Mouse (Mus musculus): Measurements from ENCODE around the gene Syne2. TPM values are rescaled to one million over a fixed set of nuclear protein-coding genes. Genes with fewer than 3 reads are reported as not detected.

Syne2 gene
- total and polyA plus RNA-seq, 3 experiments: 3.9 to 7.5 (median 4.9) TPM

DNA sequence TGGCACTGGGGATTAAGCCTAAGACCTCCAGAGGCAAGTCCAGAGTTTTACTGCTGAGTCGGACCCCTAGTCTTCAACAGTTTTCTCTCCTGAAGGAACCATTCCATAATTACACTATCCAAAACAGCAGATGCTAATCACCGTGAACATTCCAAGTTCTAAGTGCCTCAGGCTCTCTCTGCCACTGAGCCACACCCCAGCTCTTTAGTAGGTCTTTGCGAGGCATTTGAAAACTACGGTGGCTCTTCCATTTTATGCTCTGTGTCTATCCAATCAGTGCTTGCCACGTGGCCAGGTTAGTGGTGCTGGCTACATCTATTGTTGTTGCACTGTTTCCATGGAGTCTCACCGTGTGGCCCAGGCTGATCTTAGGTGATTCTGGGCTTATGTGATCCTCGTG, 68.2 kb downstream of the Syne2 start:
- TF ChIP-seq KAT2A (IDR thresholded peaks at IDR 0.05; ENCODE audit: insufficient replicate concordance, low read length) (no peak), MXI1 (IDR thresholded peaks at IDR 0.05; ENCODE audit: low read depth, low read length) (no peak), BHLHE40 (IDR thresholded peaks at IDR 0.05; ENCODE audit: low read depth, low read length) (no peak), ETS1 (conservative IDR thresholded peaks at IDR 0.05; ENCODE audit: low read depth, low read length) (no peak), SMC3 (IDR thresholded peaks at IDR 0.05; ENCODE audit: low read depth, low read length) (no peak), POLR2AphosphoS2 (IDR thresholded peaks at IDR 0.05; ENCODE audit: low read depth, low read length) (no peak), ZMIZ1 (IDR thresholded peaks at IDR 0.05; ENCODE audit: low read depth, low read length) (no peak), NRF1 (IDR thresholded peaks at IDR 0.05; ENCODE audit: low read depth, low read length) (no peak), MEF2A (IDR thresholded peaks at IDR 0.05; ENCODE audit: borderline replicate concordance, low read depth, low read length) (no peak), USF2 (conservative IDR thresholded peaks at IDR 0.05; ENCODE audit: low read depth, low read length) (no peak), NELFE (IDR thresholded peaks at IDR 0.05; ENCODE audit: low read depth, low read length) (no peak), CTCF (conservative IDR thresholded peaks at IDR 0.05 in 1 of 2, IDR thresholded peaks at IDR 0.05 in 1 of 2; ENCODE audit: low read depth in 2 of 2, low read length in 2 of 2) (no peak), RAD21 (IDR thresholded peaks at IDR 0.05; ENCODE audit: low read depth, low read length) (no peak), SIN3A (IDR thresholded peaks at IDR 0.05; ENCODE audit: low read length) (no peak), ZC3H11A (IDR thresholded peaks at IDR 0.05; ENCODE audit: low read depth, low read length) (no peak), TBP (conservative IDR thresholded peaks at IDR 0.05; ENCODE audit: low read depth, low read length) (no peak), CHD2 (IDR thresholded peaks at IDR 0.05; ENCODE audit: low read length) (no peak), JUND (conservative IDR thresholded peaks at IDR 0.05; ENCODE audit: low read depth, low read length) (no peak), UBTF (IDR thresholded peaks at IDR 0.05; ENCODE audit: low read depth, low read length) (no peak)
- H3K4me3 ChIP-seq (replicated peaks in 1 of 3; ENCODE audit: low read depth in 2 of 3, low read length in 2 of 3, poor library complexity in 1 of 3): no peak overlapping the region
- H3K9ac ChIP-seq (ENCODE audit: insufficient read depth, low read depth): no peak overlapping the region
- no peaks in the 10 kb centered on the region for H3K36me3 ChIP-seq (replicated peaks in 1 of 2; ENCODE audit: control insufficient read depth in 1 of 2, insufficient read depth in 1 of 2, low read length in 1 of 2)
- dilution Hi-C loops (cut with MboI; ENCODE audit: extremely low pct_ligation_motif_present, extremely low pct_unique_long_range_greater_than_20kb, low sequenced_read_pairs) (no loop called here), in situ Hi-C loops (cut with MboI; ENCODE audit: low pct_ligation_motif_present, low pct_unique_long_range_greater_than_20kb, low sequenced_read_pairs) (no loop called here)
- no peak for DNase-seq (ENCODE audit: extremely low read depth)
- H3K4me2 ChIP-seq (ENCODE audit: insufficient read depth, low read depth, poor library complexity, severe bottlenecking): no peak overlapping the region
- no peaks in the 10 kb centered on the region for H3K9me3 ChIP-seq (replicated peaks; ENCODE audit: low read length)
- no peaks in the 10 kb centered on the region for H3K27me3 ChIP-seq (replicated peaks)
- no peaks in the 10 kb centered on the region for H3K4me1 ChIP-seq (ENCODE audit: control insufficient read depth in 1 of 2, insufficient read depth in 2 of 2)
- no peak overlapping the region for H3K27ac ChIP-seq (ENCODE audit: insufficient read depth, low read depth)
- H3K79me2 ChIP-seq (replicated peaks; ENCODE audit: control insufficient read depth, extremely low read depth, insufficient read depth, poor library complexity, severe bottlenecking): no peaks in the 10 kb centered on the region

DNA sequence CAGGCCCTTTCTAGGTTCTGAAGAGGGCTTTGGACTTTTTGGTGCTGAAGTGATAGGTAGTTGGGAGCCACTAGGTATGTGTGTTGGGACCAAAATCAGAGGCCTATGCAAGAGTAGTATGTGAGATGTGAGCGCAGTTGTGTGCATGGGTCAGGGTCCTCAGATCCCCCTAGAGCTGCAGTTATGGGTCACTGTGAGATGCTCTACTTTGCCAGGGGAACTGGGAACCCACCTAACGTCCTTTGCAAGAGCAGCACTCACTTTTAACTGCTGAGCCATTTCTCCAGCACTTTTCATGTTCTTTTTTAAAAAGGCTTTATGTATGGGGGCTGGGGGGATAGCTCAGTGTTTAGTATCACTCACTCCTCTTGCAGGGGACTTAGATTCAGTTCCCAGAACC, 69.0 kb downstream of the Syne2 start:
- H3K27ac ChIP-seq (ENCODE audit: insufficient read depth, low read depth): no peak overlapping the region
- H3K36me3 ChIP-seq (replicated peaks in 1 of 2; ENCODE audit: control insufficient read depth in 1 of 2, insufficient read depth in 1 of 2, low read length in 1 of 2): no peaks in the 10 kb centered on the region
- no peaks in the 10 kb centered on the region for H3K27me3 ChIP-seq (replicated peaks)
- no peak overlapping the region for H3K4me3 ChIP-seq (replicated peaks in 1 of 3; ENCODE audit: low read depth in 2 of 3, low read length in 2 of 3, poor library complexity in 1 of 3)
- no peak overlapping the region for H3K4me2 ChIP-seq (ENCODE audit: insufficient read depth, low read depth, poor library complexity, severe bottlenecking)
- H3K4me1 ChIP-seq (ENCODE audit: control insufficient read depth in 1 of 2, insufficient read depth in 2 of 2): no peaks in the 10 kb centered on the region
- no peak for DNase-seq (ENCODE audit: extremely low read depth)
- dilution Hi-C loops (cut with MboI; ENCODE audit: extremely low pct_ligation_motif_present, extremely low pct_unique_long_range_greater_than_20kb, low sequenced_read_pairs) (no loop called here), in situ Hi-C loops (cut with MboI; ENCODE audit: low pct_ligation_motif_present, low pct_unique_long_range_greater_than_20kb, low sequenced_read_pairs) (no loop called here)
- H3K79me2 ChIP-seq (replicated peaks; ENCODE audit: control insufficient read depth, extremely low read depth, insufficient read depth, poor library complexity, severe bottlenecking): no peaks in the 10 kb centered on the region
- no peak for TF ChIP-seq ZNF384 (IDR thresholded peaks at IDR 0.05; ENCODE audit: low read depth, low read length)
- no peak for TF ChIP-seq NELFE (IDR thresholded peaks at IDR 0.05; ENCODE audit: low read depth, low read length)
- TF ChIP-seq CHD2 (IDR thresholded peaks at IDR 0.05; ENCODE audit: low read length): no peak
- TF ChIP-seq JUND (conservative IDR thresholded peaks at IDR 0.05; ENCODE audit: low read depth, low read length): no peak
- no peak for TF ChIP-seq USF2 (conservative IDR thresholded peaks at IDR 0.05; ENCODE audit: low read depth, low read length)
- no peak for TF ChIP-seq BHLHE40 (IDR thresholded peaks at IDR 0.05; ENCODE audit: low read depth, low read length)
- TF ChIP-seq TCF12 (IDR thresholded peaks at IDR 0.05; ENCODE audit: low read depth, low read length): no peak
- TF ChIP-seq ZMIZ1 (IDR thresholded peaks at IDR 0.05; ENCODE audit: low read depth, low read length): no peak
- H3K9me3 ChIP-seq (replicated peaks; ENCODE audit: low read length): no peaks in the 10 kb centered on the region
- H3K9ac ChIP-seq (ENCODE audit: insufficient read depth, low read depth): no peak overlapping the region

Data from CH12.LX (cell line).